Mouse (Mus musculus) heart, embryonic 13.5 days (tissue): ENCODE data around the gene Orc1. TPM values are rescaled to one million over a fixed set of nuclear protein-coding genes. Genes with fewer than 3 reads are reported as not detected.

Experiments
- ATAC-seq: fragments of 200-750 bp; cut with Nextera tagmentation; 2 replicates; pipeline ENCODE4 v1.8.0; 2017; ENCODE audit warnings: moderate TSS enrichment; ENCODE audit not compliant: insufficient number of reproducible peaks, low FRiP score, low TSS enrichment; ENCODE audit errors: extremely low read depth
- H3K27ac ChIP-seq: fragments of 300-500 bp; sonication (generic); replicated peaks from 2 replicates; pipeline ENCODE4 v1.5.1; 2015; ENCODE audit warnings: moderate library complexity, mild to moderate bottlenecking, inconsistent platforms
- H3K27me3 ChIP-seq: fragments of 300-500 bp; sonication (generic); replicated peaks from 2 replicates; pipeline ENCODE4 v1.6.1; 2015; ENCODE audit warnings: mild to moderate bottlenecking, inconsistent platforms
- H3K36me3 ChIP-seq: fragments of 300-500 bp; sonication (generic); 2 replicates; pipeline ENCODE4 v1.6.1; 2015; ENCODE audit warnings: mild to moderate bottlenecking, inconsistent platforms
- H3K4me1 ChIP-seq: fragments of 300-500 bp; sonication (generic); 2 replicates; pipeline ENCODE4 v1.6.1; 2015; ENCODE audit warnings: inconsistent platforms
- H3K4me2 ChIP-seq: fragments of 300-500 bp; sonication (generic); 2 replicates; pipeline ENCODE4 v1.6.1; 2015; ENCODE audit warnings: inconsistent platforms, mild to moderate bottlenecking, moderate library complexity
- H3K4me3 ChIP-seq: fragments of 300-500 bp; sonication (generic); 2 replicates; pipeline ENCODE4 v1.5.1; 2015; ENCODE audit warnings: moderate library complexity, mild to moderate bottlenecking, inconsistent platforms
- H3K9ac ChIP-seq: fragments of 300-500 bp; sonication (generic); 2 replicates; pipeline ENCODE4 v1.6.1; 2015; ENCODE audit warnings: inconsistent platforms, mild to moderate bottlenecking, moderate library complexity
- H3K9me3 ChIP-seq: fragments of 300-500 bp; sonication (generic); 2 replicates; pipeline ENCODE4 v1.6.1; 2016; ENCODE audit warnings: inconsistent platforms
- WGBS: fragments of 180-500 bp; shearing (Covaris S2); methylation state at CpG from one replicate; pipeline ENCODE4 v1.1.7; 2015; ENCODE audit warnings: mixed read lengths; 5-methylcytosine and 5-hydroxymethylcytosine counted together
- polyA plus RNA-seq: library from polyadenylated mRNA; unstranded; fragments of >200 nt; fragmentation: Nextera tagmentation; extraction: Ambion mirVana; gene quantifications from 2 replicates; pipeline ENCODE4 v1.2.1, GENCODE M21; 2015

The Orc1 gene
- 5.1 and 6.6 TPM in 2 replicates for polyA plus RNA-seq

DNA sequence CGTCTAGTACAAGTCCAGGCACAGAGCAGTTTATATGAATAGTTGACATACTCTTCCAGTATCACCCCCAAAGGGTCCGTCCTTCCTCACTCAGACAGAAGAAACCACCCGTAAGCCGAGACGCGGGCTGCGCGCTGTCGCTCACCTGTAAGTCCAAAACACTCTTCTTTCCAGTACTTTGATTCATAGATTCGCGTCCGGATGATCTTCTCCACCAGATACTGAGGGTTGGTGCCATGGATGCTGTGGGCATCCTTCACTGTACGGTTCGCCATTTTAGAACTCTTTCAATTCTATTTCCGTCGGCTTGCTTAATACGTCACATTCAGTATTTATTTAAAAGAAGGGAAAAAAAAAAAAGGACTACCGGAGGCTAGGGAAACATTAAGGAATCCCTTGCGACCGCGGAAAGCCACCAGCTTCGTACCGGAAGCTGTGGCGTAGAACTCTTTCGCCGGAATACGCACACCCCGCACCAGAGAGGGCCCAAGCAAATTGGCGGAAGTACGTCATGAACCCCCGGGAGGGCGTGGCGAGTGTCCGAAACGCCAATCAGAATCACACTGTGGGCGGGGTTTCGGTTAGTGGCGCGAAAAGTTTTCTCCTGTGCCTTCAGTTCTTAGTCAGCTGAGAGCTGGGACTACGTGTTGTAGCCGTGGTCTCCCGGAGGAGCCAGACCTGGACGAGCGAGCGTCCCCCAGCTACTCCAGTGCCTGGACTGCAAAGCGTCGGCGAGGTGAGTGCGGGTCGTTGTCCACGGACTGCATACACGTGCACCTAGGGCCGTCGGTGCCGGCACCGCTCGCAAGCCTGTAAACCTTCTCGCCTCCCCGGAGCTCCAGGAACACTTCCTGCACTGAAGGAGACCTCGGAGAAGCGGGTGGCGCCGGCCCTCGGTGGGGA is at the start of gene Orc1, which contains the start of gene Prpf38a:
TSS of gene Orc1 (plus strand) at position 584 of the 903 bp plus-strand sequence.
TSS of gene Prpf38a (minus strand) at position 497 of the 903 bp plus-strand sequence.
- H3K36me3 ChIP-seq, result peaks cover 25% of the 10 kb centered on the region
- WGBS, result under 1% methylated on average over 64 of the region's 64 CpGs
- no peaks in the 10 kb centered on the region for H3K27me3 ChIP-seq
- H3K9me3 ChIP-seq, result no peaks in the 10 kb centered on the region
- H3K4me1 ChIP-seq, result peaks cover 25% of the 10 kb centered on the region
- H3K4me2 ChIP-seq, result peak within 1 kb of the TSS; percentile 91
- peak within 1 kb of the TSS; percentile 91 for H3K4me3 ChIP-seq
- peak; percentile 96 for ATAC-seq
- peak within 1 kb of the TSS; percentile 86 for H3K9ac ChIP-seq
- peak within 1 kb of the TSS; percentile 78 for H3K27ac ChIP-seq

DNA sequence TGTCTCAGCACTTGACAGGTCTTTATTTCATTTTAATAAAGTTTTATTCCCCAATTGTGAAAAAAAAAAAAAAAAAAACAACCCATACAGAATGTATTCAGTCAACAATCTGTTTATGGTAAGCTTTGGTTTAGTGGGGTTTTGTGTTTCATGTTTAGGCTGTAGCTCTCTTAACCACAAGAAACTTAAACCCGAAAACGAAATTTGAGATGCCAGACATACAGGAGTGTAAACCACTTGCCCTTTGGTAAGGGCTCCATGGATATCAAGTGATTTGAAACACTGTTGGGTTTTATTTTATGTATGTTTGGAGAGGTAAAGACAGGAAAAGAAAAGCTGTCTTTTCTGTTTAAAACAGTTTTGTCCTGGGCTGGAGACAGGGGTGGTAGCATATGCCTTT is 39.5 kb upstream of the Orc1 start:
- ATAC-seq, result no peak
- H3K9ac ChIP-seq, result no peak overlapping the region
- H3K36me3 ChIP-seq, result peaks cover 40% of the 10 kb centered on the region
- no peaks in the 10 kb centered on the region for H3K27me3 ChIP-seq
- no peak overlapping the region for H3K4me2 ChIP-seq
- H3K4me3 ChIP-seq, result no peak overlapping the region
- no peak overlapping the region for H3K27ac ChIP-seq
- no peaks in the 10 kb centered on the region for H3K9me3 ChIP-seq
- H3K4me1 ChIP-seq, result no peaks in the 10 kb centered on the region
- 95% methylated on average over 2 of the region's 2 CpGs for WGBS

DNA sequence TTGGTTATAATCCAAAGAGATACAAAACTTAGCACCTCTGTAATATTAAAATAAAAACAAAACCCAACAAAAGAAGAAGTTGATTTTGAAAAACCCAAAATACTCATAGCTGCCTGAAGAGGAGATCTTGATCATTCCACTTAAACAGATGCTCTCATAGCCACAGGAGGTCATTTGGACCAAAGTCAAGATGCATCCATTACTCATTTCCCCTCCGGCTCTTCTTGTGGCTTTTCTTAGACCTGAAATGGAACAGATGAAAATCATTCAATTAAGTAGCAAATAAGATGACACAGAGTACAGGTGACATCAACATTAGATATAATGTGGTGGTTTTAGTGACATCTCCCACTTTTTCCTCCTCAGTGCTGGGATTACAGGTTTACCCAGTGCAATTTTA is 14.2 kb upstream of the Orc1 start:
- no peaks in the 10 kb centered on the region for H3K27me3 ChIP-seq
- H3K4me2 ChIP-seq, result no peak overlapping the region
- H3K36me3 ChIP-seq, result peaks cover 95% of the 10 kb centered on the region
- no peak overlapping the region for H3K4me3 ChIP-seq
- H3K9ac ChIP-seq, result no peak overlapping the region
- no peak overlapping the region for H3K27ac ChIP-seq
- WGBS, result 75% methylated on average over 1 of the region's 1 CpGs
- ATAC-seq, result no peak
- H3K4me1 ChIP-seq, result no peaks in the 10 kb centered on the region
- no peaks in the 10 kb centered on the region for H3K9me3 ChIP-seq

DNA sequence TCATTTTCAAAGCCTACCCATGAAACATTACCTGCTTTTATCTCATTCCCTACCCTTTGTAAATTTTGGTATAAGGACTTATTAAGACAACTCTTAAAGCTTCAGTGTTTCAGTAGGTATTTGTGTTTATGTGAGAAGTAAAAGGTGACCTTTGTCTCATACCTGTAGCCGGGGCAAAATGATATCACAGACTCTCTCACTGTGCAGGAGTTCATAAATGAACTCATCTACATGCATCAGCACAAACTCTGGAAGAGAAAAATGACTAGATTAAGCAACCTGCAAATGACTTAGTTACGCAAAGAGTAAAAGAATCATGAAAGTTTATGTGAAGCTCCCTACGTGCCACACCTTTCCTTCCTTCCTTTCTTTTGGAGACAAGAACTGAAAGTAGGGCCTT is 6.6 kb upstream of the Orc1 start:
- Histone ChIP-seq H3K4me2 (no peak overlapping the region), H3K4me1 (peaks cover 6% of the 10 kb centered on the region), H3K4me3 (no peak overlapping the region), H3K27ac (no peak overlapping the region), H3K9me3 (no peaks in the 10 kb centered on the region), H3K36me3 (peaks cover 79% of the 10 kb centered on the region), H3K9ac (no peak overlapping the region), H3K27me3 (no peaks in the 10 kb centered on the region)
- 87% methylated on average over 3 of the region's 3 CpGs for WGBS
- no peak for ATAC-seq

DNA sequence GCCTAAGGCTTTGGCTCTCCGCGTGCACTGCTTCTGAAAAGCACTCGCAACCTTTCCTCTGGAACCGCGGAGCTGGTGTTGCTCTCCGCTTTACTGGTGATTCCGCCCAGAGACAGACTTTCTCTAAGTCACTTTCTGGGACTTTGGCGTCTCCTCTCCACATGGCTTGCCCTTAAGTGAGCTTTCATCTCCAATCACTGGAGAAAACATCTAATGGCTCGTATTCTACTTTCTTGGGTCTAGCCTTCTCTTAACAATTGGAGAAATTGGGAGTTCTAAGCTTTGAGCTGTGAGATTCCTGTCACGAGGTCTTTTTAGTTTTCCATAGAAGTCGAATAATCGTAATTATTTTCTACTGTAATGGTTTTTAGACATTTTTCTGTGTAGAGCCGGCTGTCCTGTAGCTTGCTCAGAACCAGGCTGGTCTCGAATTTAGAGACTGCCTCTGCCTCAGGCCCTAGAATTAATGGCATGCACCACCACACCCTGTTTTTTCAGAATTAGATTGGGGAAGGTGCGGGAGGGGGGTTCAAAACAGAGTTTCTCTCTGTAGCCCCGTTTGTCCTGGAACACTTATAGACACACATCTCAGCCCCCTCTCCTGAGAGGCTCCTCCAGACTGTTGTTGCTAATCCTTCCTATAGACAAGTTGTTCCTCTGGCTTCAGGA is 654 bp downstream of the Orc1 start:
- H3K4me1 ChIP-seq, result peaks cover 25% of the 10 kb centered on the region
- H3K27ac ChIP-seq, result peak overlapping the region; percentile 78
- H3K4me2 ChIP-seq, result peak overlapping the region; percentile 91
- ATAC-seq, result 0 out of 2 replicates have a peak, but pooled peaks have one; percentile 11
- no peaks in the 10 kb centered on the region for H3K27me3 ChIP-seq
- under 1% methylated on average over 16 of the region's 16 CpGs for WGBS
- H3K36me3 ChIP-seq, result peaks cover 20% of the 10 kb centered on the region
- H3K9me3 ChIP-seq, result no peaks in the 10 kb centered on the region
- H3K4me3 ChIP-seq, result peak overlapping the region; percentile 91
- peak overlapping the region; percentile 86 for H3K9ac ChIP-seq

DNA sequence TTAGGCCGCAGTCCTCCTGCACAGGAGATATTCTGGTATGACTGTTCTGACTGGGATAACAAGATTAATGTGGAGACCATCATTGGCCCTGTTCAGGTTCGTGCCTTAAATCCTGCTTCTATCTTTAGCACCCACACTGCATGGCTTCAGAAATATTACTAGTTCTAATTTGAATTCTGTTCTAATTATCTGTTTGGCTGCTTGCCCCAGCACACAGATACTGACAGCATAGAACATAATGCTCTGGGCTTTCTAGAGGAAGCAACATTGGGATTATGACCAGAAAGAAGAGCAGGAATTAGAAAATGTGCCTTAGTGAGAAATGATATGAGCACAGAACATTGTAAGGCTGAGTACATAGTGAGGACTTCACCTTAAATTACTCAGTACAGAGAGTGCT is 14.2 kb downstream of the Orc1 start:
- Histone ChIP-seq H3K4me2 (no peak overlapping the region), H3K9me3 (no peaks in the 10 kb centered on the region), H3K4me3 (no peak overlapping the region), H3K27ac (peak overlapping the region; percentile 39; the same call in 1 of the 2 replicates), H3K9ac (no peak overlapping the region), H3K27me3 (no peaks in the 10 kb centered on the region), H3K36me3 (peaks cover 12% of the 10 kb centered on the region; the same call in 1 of the 2 replicates), H3K4me1 (0 out of 2 replicates have a peak, but pooled peaks cover 10% of the 10 kb centered on the region)
- ATAC-seq, result no peak
- 60% methylated on average over 2 of the region's 2 CpGs for WGBS

DNA sequence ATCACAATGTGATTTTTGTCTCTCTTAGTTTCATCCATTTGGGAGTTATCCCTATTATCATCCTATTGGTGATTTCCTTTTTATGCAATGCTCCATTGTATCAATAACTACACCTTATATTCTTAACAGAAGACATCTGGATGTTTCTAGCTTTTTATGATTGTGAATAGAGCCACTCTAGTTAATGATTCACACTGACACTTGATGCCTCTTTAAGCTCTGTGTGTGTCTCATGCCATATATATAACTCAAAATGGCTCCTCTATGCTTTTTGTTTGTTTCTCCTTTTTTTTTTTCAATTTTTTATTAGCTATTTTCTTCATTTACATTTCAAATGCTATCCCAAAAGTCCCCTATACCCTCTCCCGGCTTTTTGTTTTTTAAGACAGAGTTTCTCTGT is 16.6 kb downstream of the Orc1 start:
- ATAC-seq, result no peak
- Histone ChIP-seq H3K27ac (no peak overlapping the region), H3K9me3 (no peaks in the 10 kb centered on the region), H3K9ac (no peak overlapping the region), H3K4me1 (0 out of 2 replicates have a peak, but pooled peaks cover 10% of the 10 kb centered on the region), H3K4me2 (no peak overlapping the region), H3K27me3 (no peaks in the 10 kb centered on the region), H3K36me3 (peaks cover 28% of the 10 kb centered on the region), H3K4me3 (no peak overlapping the region)
- 84% methylated on average over 1 of the region's 1 CpGs for WGBS

DNA sequence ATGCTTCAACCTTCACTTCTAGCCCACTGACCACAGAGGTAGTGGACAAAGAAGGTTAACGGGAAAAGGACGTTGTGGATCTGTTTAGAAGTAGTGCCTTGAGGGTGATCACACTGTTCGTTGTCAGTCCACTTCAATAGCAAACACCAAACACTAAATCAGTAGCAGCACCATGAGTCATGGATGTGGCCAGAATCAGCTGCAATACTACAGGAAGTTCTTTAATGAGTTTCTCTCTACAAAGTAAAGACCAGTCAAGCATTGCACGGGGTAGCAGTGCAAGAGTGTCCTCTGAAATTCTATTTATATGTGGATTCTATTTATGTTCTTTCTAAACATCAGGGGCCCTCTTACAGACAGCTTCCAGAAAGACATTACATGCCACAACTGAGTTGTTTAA is 19.1 kb downstream of the Orc1 start:
- Histone ChIP-seq H3K4me2 (no peak overlapping the region), H3K9me3 (peaks cover 4% of the 10 kb centered on the region; the same call in 1 of the 2 replicates), H3K9ac (no peak overlapping the region), H3K4me3 (no peak overlapping the region), H3K27ac (no peak overlapping the region), H3K27me3 (no peaks in the 10 kb centered on the region), H3K4me1 (0 out of 2 replicates have a peak, but pooled peaks cover 2% of the 10 kb centered on the region), H3K36me3 (peaks cover 47% of the 10 kb centered on the region)
- WGBS, result 81% methylated on average over 4 of the region's 4 CpGs
- no peak for ATAC-seq

DNA sequence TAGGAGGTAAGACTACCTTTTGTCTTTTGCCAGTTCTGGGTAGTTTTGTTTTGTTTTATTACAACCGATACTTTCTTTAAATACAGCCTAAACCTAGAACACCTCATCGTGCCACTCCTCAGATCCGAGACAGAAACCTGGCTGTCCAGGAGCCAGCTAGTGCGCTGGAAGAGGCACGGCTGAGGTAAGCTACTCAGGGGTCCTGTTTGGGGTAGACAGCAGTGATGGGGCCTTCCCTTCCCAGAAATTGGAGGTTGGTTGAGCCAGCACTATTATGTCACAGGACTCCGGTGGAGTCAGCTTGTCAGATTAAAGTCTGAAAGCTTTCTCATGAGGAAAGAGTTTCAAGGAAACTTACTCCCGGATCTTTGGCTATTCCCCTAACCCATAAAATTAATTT is 22.6 kb downstream of the Orc1 start:
- peaks cover 81% of the 10 kb centered on the region for H3K36me3 ChIP-seq
- no peak overlapping the region for H3K4me3 ChIP-seq
- ATAC-seq, result no peak
- no peak overlapping the region for H3K4me2 ChIP-seq
- WGBS, result 92% methylated on average over 7 of the region's 7 CpGs
- H3K27ac ChIP-seq, result no peak overlapping the region
- H3K4me1 ChIP-seq, result no peaks in the 10 kb centered on the region
- no peak overlapping the region for H3K9ac ChIP-seq
- peaks cover 4% of the 10 kb centered on the region; the same call in 1 of the 2 replicates for H3K9me3 ChIP-seq
- H3K27me3 ChIP-seq, result no peaks in the 10 kb centered on the region

DNA sequence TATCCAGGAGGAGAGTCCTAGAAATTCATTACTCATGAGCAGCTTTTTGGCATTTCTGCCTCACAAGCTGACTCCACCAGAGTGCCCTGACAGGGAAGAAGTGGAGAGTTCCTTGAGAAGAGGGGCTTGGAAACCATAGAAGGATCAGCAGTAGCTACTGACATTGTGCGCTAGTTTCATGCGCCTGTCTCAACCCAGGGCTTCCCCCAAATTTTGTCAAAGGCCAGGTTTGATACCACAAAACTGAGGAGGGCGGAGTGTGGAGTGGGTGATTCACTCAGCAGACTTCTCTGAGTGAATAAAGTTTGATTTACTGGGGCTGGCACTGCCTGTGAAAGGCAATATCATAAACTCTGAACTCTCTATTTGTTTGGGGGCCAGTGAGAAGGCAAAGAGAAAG is 29.4 kb downstream of the Orc1 start:
- WGBS, result 94% methylated on average over 3 of the region's 3 CpGs
- Histone ChIP-seq H3K9me3 (no peaks in the 10 kb centered on the region), H3K4me1 (no peaks in the 10 kb centered on the region), H3K27me3 (no peaks in the 10 kb centered on the region), H3K27ac (no peak overlapping the region), H3K4me3 (no peak overlapping the region), H3K9ac (no peak overlapping the region), H3K36me3 (peaks cover 53% of the 10 kb centered on the region), H3K4me2 (no peak overlapping the region)
- ATAC-seq, result no peak

DNA sequence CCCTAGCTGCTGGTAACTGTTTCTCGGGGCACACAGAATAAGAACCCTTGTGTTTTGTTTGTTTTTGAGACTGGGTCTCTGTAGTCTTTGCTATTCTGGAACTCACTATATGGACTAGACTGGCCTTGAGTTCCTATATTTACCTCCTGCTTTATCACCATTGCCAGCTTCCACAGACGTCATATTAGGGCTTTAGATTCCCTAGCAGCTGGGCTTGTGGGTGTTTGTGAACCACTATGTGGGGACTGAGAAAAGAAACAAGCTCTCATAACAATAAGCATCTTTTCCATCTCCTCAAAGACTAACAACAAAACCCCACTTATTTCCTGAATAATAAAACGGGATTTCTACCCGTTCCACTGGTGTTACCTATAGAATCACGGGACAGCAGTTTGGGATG is 31.7 kb downstream of the Orc1 start:
- no peak overlapping the region for H3K4me2 ChIP-seq
- no peaks in the 10 kb centered on the region for H3K27me3 ChIP-seq
- 81% methylated on average over 5 of the region's 5 CpGs for WGBS
- ATAC-seq, result no peak
- no peak overlapping the region for H3K9ac ChIP-seq
- no peaks in the 10 kb centered on the region for H3K9me3 ChIP-seq
- H3K4me1 ChIP-seq, result no peaks in the 10 kb centered on the region
- H3K4me3 ChIP-seq, result no peak overlapping the region
- peaks cover 42% of the 10 kb centered on the region for H3K36me3 ChIP-seq
- H3K27ac ChIP-seq, result no peak overlapping the region
